Mouse (Mus musculus) liver, embryonic 14.5 days (tissue): ENCODE measurements at regions not wholly inside any gene's neighbourhood (a gene's known extent, or its start where the extent isn't known, plus 50 kb on each side); places are given as distances from the start of the nearest gene placed in this dataset.

Experiments used
- CTCF ChIP-seq: IDR thresholded peaks from 2 replicates; pipeline ENCODE4 v1.5.1; 2016; ENCODE audit warnings: antibody characterized with exemption, low read depth, control low read depth
- EP300 ChIP-seq: IDR thresholded peaks from 2 replicates; pipeline ENCODE4 v1.6.1; 2016; ENCODE audit warnings: antibody characterized with exemption, low read depth

DNA sequence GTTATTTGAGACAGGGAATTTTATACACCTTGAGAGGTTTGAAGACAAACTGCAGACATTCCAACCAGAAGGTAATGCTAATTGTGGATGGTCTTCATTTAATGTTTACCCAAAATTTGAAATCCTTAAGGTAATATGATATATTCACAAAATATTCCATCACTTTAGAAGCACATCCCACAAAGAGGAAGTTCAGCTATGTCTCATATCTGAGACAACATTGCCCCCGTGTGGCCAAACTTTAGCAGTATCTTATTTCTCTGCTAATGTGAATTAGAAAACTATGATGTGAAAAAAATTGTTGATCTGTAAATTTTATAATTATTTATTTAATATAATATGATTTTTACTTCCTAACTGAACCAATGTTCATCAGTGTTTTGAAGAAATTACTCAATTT, 177.9 kb downstream of the Amy2a5 start:
- TF ChIP-seq CTCF = no peak
- TF ChIP-seq EP300 = no peak
